Mouse (Mus musculus) G1E (cell line): Measurements from ENCODE around the gene Shank2.

Experiments used
- CTCF ChIP-seq: IDR thresholded peaks from 2 replicates; pipeline ENCODE4 v1.5.1; 2012; ENCODE audit warnings: low read depth, low read length, inconsistent platforms, mixed read lengths
- GATA1 ChIP-seq: IDR thresholded peaks from 2 replicates; pipeline ENCODE4 v1.6.1; 2012; ENCODE audit warnings: borderline replicate concordance, low read length, inconsistent platforms, mixed read lengths
- GATA2 ChIP-seq: IDR thresholded peaks from 2 replicates; pipeline ENCODE4 v1.6.1; 2012; ENCODE audit warnings: low read depth, low read length, inconsistent platforms, borderline replicate concordance
- TAL1 ChIP-seq: conservative IDR thresholded peaks from 2 replicates; pipeline ENCODE4 v1.6.1; 2012; ENCODE audit warnings: low read depth, low read length, inconsistent platforms, mixed read lengths

DNA sequence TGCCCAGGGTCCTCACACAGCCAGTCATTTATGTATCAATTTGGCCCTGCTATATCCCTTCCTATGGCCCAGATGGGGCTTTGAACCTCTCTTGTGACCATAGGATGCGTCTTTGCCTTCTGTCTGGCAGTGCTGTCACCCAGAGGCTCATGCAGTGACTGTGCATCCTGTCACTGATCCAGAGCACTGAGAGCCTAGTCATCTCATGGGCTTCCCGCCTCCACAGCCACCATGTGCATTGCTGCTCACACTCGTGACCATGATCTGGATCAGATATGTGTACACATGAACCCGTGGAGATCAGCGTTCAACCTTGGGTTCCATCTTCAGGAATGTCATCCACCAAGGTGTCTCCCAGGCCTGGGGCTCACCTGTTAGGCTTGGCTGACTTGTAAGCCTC lies 227.0 kb downstream of the Shank2 start:
- TF ChIP-seq CTCF (no peak), GATA2 (no peak), GATA1 (no peak), TAL1 (no peak)
